Mouse (Mus musculus): ENCODE results near the gene Arhgef38. TPM values are rescaled to one million over a fixed set of nuclear protein-coding genes. Genes with fewer than 3 reads are reported as not detected.

Arhgef38 gene
- polyA plus RNA-seq (2015; fragmentation: Nextera tagmentation; extraction: Ambion mirVana): 0.04 TPM in 2 replicates

- H3K4me2 ChIP-seq (ENCODE audit: low read length): no peak within 1 kb of the TSS
Measured at GRCm38 (mm10) chr3:133234821-133235295, at the start of gene Arhgef38. TSS of gene Arhgef38 (minus strand) at chr3:133234949.

GRCm38 (mm10) chr3:133271887-133272286, 37.1 kb upstream of the Arhgef38 start:
- H3K4me1 ChIP-seq (ENCODE audit: control insufficient read depth, insufficient read depth, low read depth, low read length): no peaks in the 10 kb centered on the region
- H3K4me2 ChIP-seq (ENCODE audit: low read length): no peak overlapping the region
- H3K9ac ChIP-seq (ENCODE audit: low read depth, low read length): no peak overlapping the region
- H3K9me3 ChIP-seq (ENCODE audit: control insufficient read depth, low read length): no peaks in the 10 kb centered on the region
- H3K36me3 ChIP-seq (ENCODE audit: control insufficient read depth, insufficient read depth, low read length): no peaks in the 10 kb centered on the region
- no peaks in the 10 kb centered on the region for H3K27me3 ChIP-seq (replicated peaks; ENCODE audit: control insufficient read depth, insufficient read depth, low read length)
- no peak overlapping the region for H3K27ac ChIP-seq (ENCODE audit: low read depth, low read length)
- WGBS: 20% methylated on average over 3 of the region's 3 CpGs
- no peak overlapping the region for H3K4me3 ChIP-seq (ENCODE audit: low read length)
- ATAC-seq: no peak

More at GRCm38 (mm10) chr3:133234821-133235295, at the start of gene Arhgef38:
- Histone ChIP-seq H3K9me3 (ENCODE audit: control insufficient read depth, low read length) (no peaks in the 10 kb centered on the region), H3K27ac (ENCODE audit: low read depth, low read length) (no peak within 1 kb of the TSS), H3K4me3 (ENCODE audit: low read length) (no peak within 1 kb of the TSS), H3K27me3 (replicated peaks; ENCODE audit: control insufficient read depth, insufficient read depth, low read length) (no peaks in the 10 kb centered on the region), H3K9ac (ENCODE audit: low read depth, low read length) (no peak within 1 kb of the TSS), H3K4me1 (ENCODE audit: control insufficient read depth, insufficient read depth, low read depth, low read length) (no peaks in the 10 kb centered on the region), H3K36me3 (ENCODE audit: control insufficient read depth, insufficient read depth, low read length) (no peaks in the 10 kb centered on the region)
- ATAC-seq: 0 out of 2 replicates have a peak, but pooled peaks have one; percentile 40
- 65% methylated on average over 10 of the region's 12 CpGs for WGBS

- H3K4me2 ChIP-seq (ENCODE audit: low read length): no peak overlapping the region
- no peaks in the 10 kb centered on the region for H3K9me3 ChIP-seq (ENCODE audit: control insufficient read depth, low read length)
- no peak overlapping the region for H3K27ac ChIP-seq (ENCODE audit: low read depth, low read length)
- H3K4me1 ChIP-seq (ENCODE audit: control insufficient read depth, insufficient read depth, low read depth, low read length): no peaks in the 10 kb centered on the region
- H3K9ac ChIP-seq (ENCODE audit: low read depth, low read length): no peak overlapping the region
- no peaks in the 10 kb centered on the region for H3K36me3 ChIP-seq (ENCODE audit: control insufficient read depth, insufficient read depth, low read length)
- H3K4me3 ChIP-seq (ENCODE audit: low read length): no peak overlapping the region
- no peak for ATAC-seq
- 93% methylated on average over 2 of the region's 2 CpGs for WGBS
- no peaks in the 10 kb centered on the region for H3K27me3 ChIP-seq (replicated peaks; ENCODE audit: control insufficient read depth, insufficient read depth, low read length)
Measured at GRCm38 (mm10) chr3:133258860-133259259, 24.1 kb upstream of the Arhgef38 start.

- no peak for ATAC-seq
- H3K4me3 ChIP-seq (ENCODE audit: low read length): no peak overlapping the region
- H3K9ac ChIP-seq (ENCODE audit: low read depth, low read length): no peak overlapping the region
- H3K27ac ChIP-seq (ENCODE audit: low read depth, low read length): no peak overlapping the region
- H3K4me1 ChIP-seq (ENCODE audit: control insufficient read depth, insufficient read depth, low read depth, low read length): no peaks in the 10 kb centered on the region
- no peaks in the 10 kb centered on the region for H3K27me3 ChIP-seq (replicated peaks; ENCODE audit: control insufficient read depth, insufficient read depth, low read length)
- H3K36me3 ChIP-seq (ENCODE audit: control insufficient read depth, insufficient read depth, low read length): no peaks in the 10 kb centered on the region
- 73% methylated on average over 4 of the region's 4 CpGs for WGBS
- no peaks in the 10 kb centered on the region for H3K9me3 ChIP-seq (ENCODE audit: control insufficient read depth, low read length)
- no peak overlapping the region for H3K4me2 ChIP-seq (ENCODE audit: low read length)
Measured at GRCm38 (mm10) chr3:133255842-133256241, 21.1 kb upstream of the Arhgef38 start.

- peak; percentile 95 for ATAC-seq
- H3K4me2 ChIP-seq (ENCODE audit: low read length): no peak overlapping the region
- H3K27me3 ChIP-seq (replicated peaks; ENCODE audit: control insufficient read depth, insufficient read depth, low read length): no peaks in the 10 kb centered on the region
- H3K9ac ChIP-seq (ENCODE audit: low read depth, low read length): no peak overlapping the region
- no peaks in the 10 kb centered on the region for H3K9me3 ChIP-seq (ENCODE audit: control insufficient read depth, low read length)
- H3K27ac ChIP-seq (ENCODE audit: low read depth, low read length): peak overlapping the region; percentile 61
- 41% methylated on average over 9 of the region's 9 CpGs for WGBS
- H3K36me3 ChIP-seq (ENCODE audit: control insufficient read depth, insufficient read depth, low read length): no peaks in the 10 kb centered on the region
- no peak overlapping the region for H3K4me3 ChIP-seq (ENCODE audit: low read length)
- peaks cover 2% of the 10 kb centered on the region; the same call in 1 of the 2 replicates for H3K4me1 ChIP-seq (ENCODE audit: control insufficient read depth, insufficient read depth, low read depth, low read length)
Measured at GRCm38 (mm10) chr3:133244027-133244426, 9.3 kb upstream of the Arhgef38 start.

GRCm38 (mm10) chr3:133241916-133242315, 7.2 kb upstream of the Arhgef38 start:
- Histone ChIP-seq H3K9ac (ENCODE audit: low read depth, low read length) (no peak overlapping the region), H3K27ac (ENCODE audit: low read depth, low read length) (no peak overlapping the region)

GRCm38 (mm10) chr3:133233993-133234392, 756 bp downstream of the Arhgef38 start:
- Histone ChIP-seq H3K36me3 (ENCODE audit: control insufficient read depth, insufficient read depth, low read length) (no peaks in the 10 kb centered on the region), H3K4me2 (ENCODE audit: low read length) (no peak overlapping the region), H3K9me3 (ENCODE audit: control insufficient read depth, low read length) (no peaks in the 10 kb centered on the region), H3K4me1 (ENCODE audit: control insufficient read depth, insufficient read depth, low read depth, low read length) (no peaks in the 10 kb centered on the region), H3K27me3 (replicated peaks; ENCODE audit: control insufficient read depth, insufficient read depth, low read length) (no peaks in the 10 kb centered on the region), H3K27ac (ENCODE audit: low read depth, low read length) (no peak overlapping the region), H3K9ac (ENCODE audit: low read depth, low read length) (no peak overlapping the region), H3K4me3 (ENCODE audit: low read length) (no peak overlapping the region)
- ATAC-seq: no peak
- WGBS: 63% methylated on average over 9 of the region's 9 CpGs

More at GRCm38 (mm10) chr3:133241916-133242315, 7.2 kb upstream of the Arhgef38 start:
- no peaks in the 10 kb centered on the region for H3K36me3 ChIP-seq (ENCODE audit: control insufficient read depth, insufficient read depth, low read length)
- H3K27me3 ChIP-seq (replicated peaks; ENCODE audit: control insufficient read depth, insufficient read depth, low read length): no peaks in the 10 kb centered on the region
- WGBS: 64% methylated on average over 1 of the region's 1 CpGs
- H3K9me3 ChIP-seq (ENCODE audit: control insufficient read depth, low read length): no peaks in the 10 kb centered on the region
- H3K4me2 ChIP-seq (ENCODE audit: low read length): no peak overlapping the region
- H3K4me3 ChIP-seq (ENCODE audit: low read length): no peak overlapping the region
- H3K4me1 ChIP-seq (ENCODE audit: control insufficient read depth, insufficient read depth, low read depth, low read length): peaks cover 2% of the 10 kb centered on the region; the same call in 1 of the 2 replicates
- no peak for ATAC-seq

- Histone ChIP-seq H3K4me1 (ENCODE audit: control insufficient read depth, insufficient read depth, low read depth, low read length) (no peaks in the 10 kb centered on the region), H3K9ac (ENCODE audit: low read depth, low read length) (no peak overlapping the region), H3K27ac (ENCODE audit: low read depth, low read length) (no peak overlapping the region), H3K36me3 (ENCODE audit: control insufficient read depth, insufficient read depth, low read length) (no peaks in the 10 kb centered on the region), H3K4me3 (ENCODE audit: low read length) (no peak overlapping the region), H3K4me2 (ENCODE audit: low read length) (no peak overlapping the region), H3K9me3 (ENCODE audit: control insufficient read depth, low read length) (no peaks in the 10 kb centered on the region), H3K27me3 (replicated peaks; ENCODE audit: control insufficient read depth, insufficient read depth, low read length) (no peaks in the 10 kb centered on the region)
- ATAC-seq: no peak
- 87% methylated on average over 2 of the region's 2 CpGs for whole genome bisulfite sequencing
Measured at GRCm38 (mm10) chr3:133230427-133230826, 4.3 kb downstream of the Arhgef38 start.

GRCm38 (mm10) chr3:133229594-133229993, 5.2 kb downstream of the Arhgef38 start:
- Histone ChIP-seq H3K4me1 (ENCODE audit: control insufficient read depth, insufficient read depth, low read depth, low read length) (no peaks in the 10 kb centered on the region), H3K27me3 (replicated peaks; ENCODE audit: control insufficient read depth, insufficient read depth, low read length) (no peaks in the 10 kb centered on the region), H3K4me3 (ENCODE audit: low read length) (no peak overlapping the region), H3K27ac (ENCODE audit: low read depth, low read length) (no peak overlapping the region), H3K9me3 (ENCODE audit: control insufficient read depth, low read length) (no peaks in the 10 kb centered on the region), H3K9ac (ENCODE audit: low read depth, low read length) (no peak overlapping the region), H3K4me2 (ENCODE audit: low read length) (no peak overlapping the region), H3K36me3 (ENCODE audit: control insufficient read depth, insufficient read depth, low read length) (no peaks in the 10 kb centered on the region)
- no peak for ATAC-seq
